Mouse (Mus musculus) neural tube, embryonic 11.5 days (tissue): ENCODE results near the gene Tbx6. TPM values are rescaled to one million over a fixed set of nuclear protein-coding genes. Genes with fewer than 3 reads are reported as not detected.
A peak's percentile ranks its signal among the peaks of the same experiment; 100 is the strongest.

Source experiments
- ATAC-seq: fragments of 200-750 bp; cut with Nextera tagmentation; 2 replicates; pipeline ENCODE4 v1.8.0; 2017; ENCODE audit warnings: moderate number of reproducible peaks, mild to moderate bottlenecking, moderate TSS enrichment, moderate library complexity; ENCODE audit not compliant: insufficient read depth, low FRiP score, low TSS enrichment
- DNase-seq: peaks from one replicate; pipeline ENCODE4 v3.0.0-alpha.2; 2015; ENCODE audit warnings: low spot score
- H3K27ac ChIP-seq: fragments of 300-500 bp; sonication (generic); 2 replicates; pipeline ENCODE4 v1.5.1; 2014; ENCODE audit warnings: low read depth, mild to moderate bottlenecking, low read length
- H3K27me3 ChIP-seq: fragments of 300-500 bp; sonication (generic); 2 replicates; pipeline ENCODE4 v1.6.1; 2014; ENCODE audit warnings: mild to moderate bottlenecking, low read length, mixed read lengths; ENCODE audit not compliant: control insufficient read depth, insufficient read depth
- H3K36me3 ChIP-seq: fragments of 300-500 bp; sonication (generic); 2 replicates; pipeline ENCODE4 v1.6.1; 2014; ENCODE audit warnings: mild to moderate bottlenecking, low read length, moderate library complexity, mixed read lengths; ENCODE audit not compliant: control insufficient read depth, insufficient read depth
- H3K4me1 ChIP-seq: fragments of 300-500 bp; sonication (generic); 2 replicates; pipeline ENCODE4 v1.6.1; 2014; ENCODE audit warnings: low read length, mixed read lengths; ENCODE audit not compliant: control insufficient read depth, insufficient read depth
- H3K4me2 ChIP-seq: fragments of 300-500 bp; sonication (generic); 2 replicates; pipeline ENCODE4 v1.6.1; 2014; ENCODE audit warnings: low read depth, mild to moderate bottlenecking, moderate library complexity
- H3K4me3 ChIP-seq: fragments of 300-500 bp; sonication (generic); 2 replicates; pipeline ENCODE4 v1.5.1; 2014; ENCODE audit warnings: low read depth, low read length
- H3K9ac ChIP-seq: fragments of 300-500 bp; sonication (generic); 2 replicates; pipeline ENCODE4 v1.6.1; 2014; ENCODE audit warnings: mild to moderate bottlenecking, low read length
- H3K9me3 ChIP-seq: fragments of 300-500 bp; sonication (generic); 2 replicates; pipeline ENCODE4 v1.6.1; 2016; ENCODE audit warnings: low read length; ENCODE audit not compliant: control insufficient read depth
- WGBS: fragments of 180-500 bp; shearing (Covaris S2); extraction: QIAGEN DNeasy Blood & Tissue Kit; methylation state at CpG from one replicate; pipeline ENCODE4 v1.1.7; 2014; 5-methylcytosine and 5-hydroxymethylcytosine counted together
- polyA plus RNA-seq: library from polyadenylated mRNA; unstranded; fragments of >200 nt; fragmentation: Nextera tagmentation; extraction: Ambion mirVana; gene quantifications from 2 replicates; pipeline ENCODE4 v1.2.1, GENCODE M21; 2014

Gene Tbx6
- polyA plus RNA-seq, 1 experiment from 2014 or later, result 0.38 TPM

DNA sequence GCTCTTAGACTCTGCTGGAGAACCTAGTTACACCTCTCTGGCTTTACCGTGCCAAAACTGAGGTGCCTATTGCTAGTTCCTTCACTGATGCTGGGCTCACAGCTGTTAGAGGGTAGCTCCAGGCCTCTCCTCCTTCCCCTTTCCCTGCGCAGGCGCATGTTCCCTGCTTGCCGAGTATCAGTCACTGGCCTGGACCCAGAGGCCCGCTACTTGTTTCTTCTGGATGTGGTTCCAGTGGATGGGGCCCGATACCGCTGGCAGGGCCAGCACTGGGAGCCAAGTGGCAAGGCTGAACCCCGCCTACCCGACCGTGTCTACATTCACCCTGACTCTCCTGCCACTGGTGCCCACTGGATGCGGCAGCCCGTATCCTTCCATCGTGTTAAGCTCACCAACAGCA, 1.4 kb downstream of the Tbx6 start:
- H3K4me2 ChIP-seq, result no peak overlapping the region
- H3K27ac ChIP-seq, result no peak overlapping the region
- no peak for ATAC-seq
- H3K36me3 ChIP-seq, result peaks cover 13% of the 10 kb centered on the region
- H3K27me3 ChIP-seq, result no peaks in the 10 kb centered on the region
- peaks cover 14% of the 10 kb centered on the region for H3K4me1 ChIP-seq
- no peak overlapping the region for H3K4me3 ChIP-seq
- H3K9ac ChIP-seq, result no peak overlapping the region
- WGBS, result 72% methylated on average over 13 of the region's 13 CpGs
- H3K9me3 ChIP-seq, result no peaks in the 10 kb centered on the region
- DNase-seq, result no peak

DNA sequence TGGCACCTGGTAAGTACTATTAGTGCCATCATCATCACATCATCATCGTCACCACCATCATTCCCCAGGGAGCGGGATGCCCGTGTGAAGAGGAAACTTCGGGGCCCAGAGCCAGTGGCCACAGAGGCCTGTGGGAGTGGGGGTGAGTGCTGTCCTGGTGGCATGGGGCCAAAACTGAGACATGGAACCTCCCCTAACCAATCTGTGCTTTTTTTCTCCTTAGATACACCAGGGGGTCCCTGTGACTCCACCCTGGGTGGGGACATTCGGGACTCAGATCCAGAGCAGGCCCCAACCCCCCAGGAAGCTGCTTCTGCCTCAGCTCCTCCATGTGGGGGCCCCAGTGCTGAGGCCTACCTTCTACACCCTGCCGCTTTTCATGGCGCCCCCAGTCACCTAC, 3.2 kb downstream of the Tbx6 start:
- DNase-seq (no peak), ATAC-seq (no peak)
- Histone ChIP-seq H3K4me3 (no peak overlapping the region), H3K9ac (no peak overlapping the region), H3K27ac (no peak overlapping the region), H3K36me3 (peaks cover 20% of the 10 kb centered on the region), H3K4me1 (peaks cover 12% of the 10 kb centered on the region), H3K27me3 (no peaks in the 10 kb centered on the region), H3K4me2 (no peak overlapping the region), H3K9me3 (no peaks in the 10 kb centered on the region)
- WGBS, result 80% methylated on average over 7 of the region's 7 CpGs

DNA sequence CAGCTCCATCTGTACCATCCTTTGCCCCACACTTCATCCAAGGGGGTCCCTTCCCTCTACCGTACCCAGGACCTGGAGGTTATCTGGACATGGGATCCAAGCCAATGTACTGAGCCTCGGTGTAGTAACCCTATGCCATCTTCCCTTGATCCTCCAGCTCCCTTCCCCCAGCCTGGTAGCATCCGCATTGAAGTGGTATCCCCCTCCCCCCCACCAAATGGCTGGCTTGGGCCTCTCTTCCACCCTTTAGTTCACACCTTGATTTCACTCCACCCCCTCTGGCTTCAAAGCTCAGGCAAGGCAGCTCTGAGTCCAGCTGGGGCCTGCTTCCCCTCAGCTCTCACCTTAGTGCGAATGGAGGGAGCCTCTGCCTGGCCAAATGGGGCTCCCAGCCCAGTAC, 3.8 kb downstream of the Tbx6 start:
- Histone ChIP-seq H3K4me2 (no peak overlapping the region), H3K27me3 (no peaks in the 10 kb centered on the region), H3K4me3 (no peak overlapping the region), H3K9ac (no peak overlapping the region), H3K27ac (no peak overlapping the region), H3K36me3 (peaks cover 22% of the 10 kb centered on the region), H3K9me3 (no peaks in the 10 kb centered on the region), H3K4me1 (peaks cover 9% of the 10 kb centered on the region)
- ATAC-seq, result no peak
- WGBS, result 62% methylated on average over 4 of the region's 4 CpGs
- DNase-seq, result no peak

DNA sequence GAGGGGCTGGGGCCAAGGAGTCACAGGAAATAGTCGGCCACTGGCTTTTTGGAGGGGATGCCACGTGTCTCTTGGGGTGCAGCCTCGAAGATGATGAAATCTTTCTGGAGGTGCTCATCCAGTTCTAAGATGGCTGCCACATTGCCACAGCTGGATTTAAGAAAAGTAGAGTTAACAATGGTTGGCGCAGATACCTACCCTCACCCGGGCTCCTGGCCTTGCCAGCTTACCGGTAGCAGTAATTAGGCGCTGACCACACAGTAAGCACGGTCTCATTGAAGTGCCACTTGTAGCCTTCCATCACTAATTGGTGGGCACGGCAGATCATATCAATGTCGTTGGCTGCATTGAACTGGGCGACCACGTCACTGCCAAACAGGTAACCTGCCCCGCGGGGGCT, 4.9 kb downstream of the Tbx6 start:
- no peak overlapping the region for H3K9ac ChIP-seq
- H3K27ac ChIP-seq, result no peak overlapping the region
- no peak for ATAC-seq
- no peaks in the 10 kb centered on the region for H3K9me3 ChIP-seq
- peaks cover 22% of the 10 kb centered on the region for H3K36me3 ChIP-seq
- peaks cover 11% of the 10 kb centered on the region for H3K4me1 ChIP-seq
- WGBS, result 92% methylated on average over 14 of the region's 14 CpGs
- DNase-seq, result no peak
- no peaks in the 10 kb centered on the region for H3K27me3 ChIP-seq
- no peak overlapping the region for H3K4me2 ChIP-seq
- H3K4me3 ChIP-seq, result no peak overlapping the region

DNA sequence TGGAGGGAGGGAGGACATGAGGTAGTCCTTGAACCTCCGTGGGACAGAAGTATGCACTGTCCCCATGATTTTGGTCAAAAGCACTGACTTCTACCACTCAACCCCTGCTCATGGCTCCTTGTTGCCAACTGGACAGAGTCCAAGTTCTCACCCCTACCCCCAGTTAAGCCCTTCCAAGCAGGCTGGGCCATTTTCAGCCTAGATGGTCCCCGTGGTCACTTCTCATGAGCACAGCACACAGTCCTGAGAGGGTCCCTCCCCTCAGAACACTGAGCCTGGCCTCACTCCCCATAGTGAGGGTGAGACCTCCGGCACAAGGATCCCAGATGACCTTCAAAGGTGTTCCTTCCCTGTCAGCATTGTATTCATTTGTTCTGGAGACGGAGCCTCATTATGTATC, 7.9 kb downstream of the Tbx6 start:
- H3K4me1 ChIP-seq, result peaks cover 7% of the 10 kb centered on the region; the same call in 1 of the 2 replicates
- no peak for ATAC-seq
- no peak overlapping the region for H3K4me2 ChIP-seq
- no peak overlapping the region for H3K9ac ChIP-seq
- no peaks in the 10 kb centered on the region for H3K27me3 ChIP-seq
- H3K36me3 ChIP-seq, result peaks cover 22% of the 10 kb centered on the region
- DNase-seq, result no peak
- WGBS, result 93% methylated on average over 4 of the region's 4 CpGs
- no peak overlapping the region for H3K27ac ChIP-seq
- H3K9me3 ChIP-seq, result no peaks in the 10 kb centered on the region
- no peak overlapping the region for H3K4me3 ChIP-seq

DNA sequence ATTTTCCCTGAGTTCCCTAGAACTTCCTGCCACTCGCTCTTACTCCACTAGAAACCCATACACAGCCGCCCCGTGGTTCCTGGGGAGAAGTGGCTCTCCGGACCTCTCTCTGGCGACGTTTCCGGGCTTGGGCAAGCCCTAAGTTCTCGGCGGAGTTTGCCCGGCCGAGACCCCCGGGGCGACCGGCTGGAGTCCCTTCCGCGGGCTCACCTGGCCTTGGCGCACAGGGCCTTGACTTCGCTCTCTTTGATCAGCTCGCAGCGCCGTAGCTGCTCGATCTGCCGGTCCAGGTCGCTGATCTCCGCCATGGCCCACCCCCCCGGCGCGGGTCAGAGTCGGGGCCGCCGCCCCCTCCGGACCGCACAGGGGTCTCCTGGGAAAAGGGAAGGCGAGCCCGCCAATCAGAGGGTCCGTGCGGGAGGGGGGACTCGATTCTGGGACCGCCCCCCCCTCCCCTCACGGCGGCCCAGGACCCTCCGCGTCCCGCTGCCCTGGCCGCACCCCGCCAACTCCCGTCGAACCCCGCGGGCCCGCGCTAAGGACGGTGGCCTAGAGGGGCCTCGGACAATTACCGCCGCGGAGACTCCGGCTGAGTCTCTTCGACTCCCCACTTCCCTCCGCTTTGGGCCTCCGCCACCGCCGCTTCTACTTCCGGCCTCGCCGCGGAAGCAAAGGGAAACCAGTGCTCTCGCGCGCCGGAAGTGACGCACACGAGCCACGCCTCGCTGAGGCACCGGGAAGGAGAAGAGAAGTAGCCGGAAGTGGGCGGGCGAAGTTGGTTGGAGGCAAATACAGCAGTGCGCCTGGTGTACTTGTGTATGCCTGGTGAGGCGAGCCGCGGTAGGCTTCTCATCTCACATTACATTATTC, 10.8 kb downstream of the Tbx6 start, which contains the start of gene Ppp4c:
Ppp4c (minus strand) TSS at position 646 of the 870 bp plus-strand sequence.
- H3K27me3 ChIP-seq, result no peaks in the 10 kb centered on the region
- ATAC-seq (peak; percentile 93), DNase-seq (peak; percentile 100)
- H3K4me2 ChIP-seq, result peak within 1 kb of the TSS; percentile 72
- no peaks in the 10 kb centered on the region for H3K9me3 ChIP-seq
- H3K27ac ChIP-seq, result peak within 1 kb of the TSS; percentile 89
- peaks cover 7% of the 10 kb centered on the region; the same call in 1 of the 2 replicates for H3K4me1 ChIP-seq
- peak within 1 kb of the TSS; percentile 87 for H3K4me3 ChIP-seq
- WGBS, result under 1% methylated on average over 73 of the region's 83 CpGs
- H3K9ac ChIP-seq, result peak within 1 kb of the TSS; percentile 92
- H3K36me3 ChIP-seq, result peaks cover 22% of the 10 kb centered on the region

DNA sequence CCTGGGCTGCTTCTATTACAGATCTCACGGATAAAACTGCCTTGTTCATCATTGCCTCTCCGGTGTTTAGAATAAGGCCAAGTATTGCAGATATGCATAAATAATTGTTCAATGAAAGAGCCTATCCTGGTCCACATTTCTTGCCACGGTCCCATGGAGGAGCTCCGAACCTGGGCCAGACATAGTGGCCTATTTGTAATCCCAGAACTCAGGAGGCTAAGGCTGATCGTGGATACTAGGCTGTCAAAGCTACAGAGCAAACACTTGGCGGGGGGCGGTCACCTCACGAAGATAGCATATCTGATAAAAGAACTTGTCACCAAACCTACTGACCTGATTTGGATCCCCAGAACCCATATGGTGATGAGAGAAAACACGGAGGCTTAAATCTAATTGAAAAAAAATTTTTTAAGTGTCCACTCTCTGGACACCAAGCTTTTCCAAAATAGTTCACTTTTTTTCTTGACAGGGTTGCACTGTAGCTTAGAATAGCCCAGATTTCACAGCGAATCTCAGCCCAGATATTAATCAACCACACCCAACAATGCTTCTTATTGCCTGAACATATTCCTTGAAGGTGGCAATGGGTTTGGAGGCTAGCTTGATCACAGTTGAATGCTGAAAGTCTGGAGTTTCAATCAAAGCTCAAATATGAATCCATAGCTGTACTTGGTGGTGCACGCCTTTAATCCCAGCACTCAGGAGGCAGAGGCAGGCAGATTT, 11.6 kb downstream of the Tbx6 start:
- Histone ChIP-seq H3K4me2 (peak overlapping the region; percentile 59), H3K9me3 (no peaks in the 10 kb centered on the region), H3K4me3 (peak overlapping the region; percentile 87), H3K27me3 (no peaks in the 10 kb centered on the region), H3K4me1 (peaks cover 14% of the 10 kb centered on the region), H3K9ac (peak overlapping the region; percentile 27), H3K36me3 (peaks cover 22% of the 10 kb centered on the region), H3K27ac (peak overlapping the region; percentile 89; the same call in 1 of the 2 replicates)
- DNase-seq (no peak), ATAC-seq (0 out of 2 replicates have a peak, but pooled peaks have one; percentile 37)
- WGBS, result 28% methylated on average over 11 of the region's 11 CpGs

DNA sequence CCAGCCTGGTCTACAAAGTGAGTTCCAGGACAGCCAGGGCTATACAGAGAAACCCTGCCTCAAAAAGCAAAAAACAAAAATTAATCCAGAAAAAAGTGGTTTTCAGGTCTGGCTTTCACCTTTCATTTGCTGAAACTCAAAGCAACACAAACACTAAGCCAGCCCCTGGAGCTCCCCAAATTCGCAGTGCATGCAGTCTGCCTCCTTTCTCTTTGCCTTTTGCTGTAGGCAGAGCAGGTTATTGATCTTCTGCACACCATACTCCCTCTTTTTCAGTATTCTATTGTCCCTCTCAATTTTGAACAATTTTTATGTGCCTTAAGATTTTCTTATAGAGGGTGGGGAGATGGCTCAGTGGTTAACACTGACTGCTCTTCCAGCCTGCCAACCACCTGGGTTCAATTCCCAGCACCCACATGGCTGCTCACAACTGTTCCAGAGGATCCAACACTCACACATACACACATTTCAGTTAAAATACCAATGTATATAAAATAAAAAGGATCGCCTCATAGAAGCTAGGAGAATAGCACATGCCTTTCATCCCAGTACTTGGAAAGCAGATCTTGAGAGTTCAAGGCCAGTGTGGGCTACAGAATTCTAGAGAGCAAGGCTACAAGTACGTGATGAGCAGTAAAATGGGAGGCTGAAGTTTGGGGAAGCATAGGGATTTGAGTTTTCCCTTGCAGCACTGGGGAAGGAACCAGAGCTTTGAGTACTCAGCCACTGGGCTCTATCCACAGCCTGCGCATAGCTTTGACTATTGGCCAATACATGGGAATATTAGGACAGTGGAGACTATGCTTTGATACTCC, 12.4 kb downstream of the Tbx6 start:
- WGBS, result 75% methylated on average over 4 of the region's 4 CpGs
- H3K4me3 ChIP-seq, result no peak overlapping the region
- no peak for DNase-seq
- H3K27ac ChIP-seq, result no peak overlapping the region
- no peak for ATAC-seq
- H3K4me1 ChIP-seq, result peaks cover 18% of the 10 kb centered on the region
- no peaks in the 10 kb centered on the region for H3K9me3 ChIP-seq
- H3K4me2 ChIP-seq, result no peak overlapping the region
- H3K36me3 ChIP-seq, result peaks cover 19% of the 10 kb centered on the region
- no peak overlapping the region for H3K9ac ChIP-seq
- H3K27me3 ChIP-seq, result no peaks in the 10 kb centered on the region
